Mouse (Mus musculus): ENCODE measurements around the gene Nsmce1. TPM values are rescaled to one million over a fixed set of nuclear protein-coding genes. Genes with fewer than 3 reads are reported as not detected.
A peak's percentile ranks its signal among the peaks of the same experiment; 100 is the strongest.
"Not testable (repeated sequence)": the region's sequence is repeated elsewhere in the genome, so short reads cannot be mapped to it uniquely, and the experiment has no call there.

The Nsmce1 gene
- polyA plus RNA-seq, 1 experiment from 2014 or later, result 157 TPM

GRCm38 (mm10) chr7:125462200-125462599, 29.2 kb downstream of the Nsmce1 start:
- Histone ChIP-seq H3K27me3 (no peaks in the 10 kb centered on the region), H3K9ac (no peak overlapping the region), H3K4me2 (no peak overlapping the region), H3K27ac (no peak overlapping the region), H3K9me3 (no peaks in the 10 kb centered on the region), H3K36me3 (peaks cover 20% of the 10 kb centered on the region), H3K4me1 (no peaks in the 10 kb centered on the region), H3K4me3 (no peak overlapping the region)
- WGBS, result 67% methylated on average over 2 of the region's 2 CpGs
- ATAC-seq (ENCODE audit: borderline replicate concordance, extremely low read depth, low FRiP score, low TSS enrichment), result no peak

- H3K4me2 ChIP-seq, result no peak overlapping the region
- peaks cover 29% of the 10 kb centered on the region for H3K4me1 ChIP-seq
- no peak for ATAC-seq (ENCODE audit: borderline replicate concordance, extremely low read depth, low FRiP score, low TSS enrichment)
- no peak overlapping the region for H3K9ac ChIP-seq
- no peaks in the 10 kb centered on the region for H3K27me3 ChIP-seq
- WGBS, result 94% methylated on average over 4 of the region's 4 CpGs
- no peaks in the 10 kb centered on the region for H3K9me3 ChIP-seq
- no peak overlapping the region for H3K27ac ChIP-seq
- H3K4me3 ChIP-seq, result no peak overlapping the region
- H3K36me3 ChIP-seq, result 0 out of 2 replicates have a peak, but pooled peaks cover 9% of the 10 kb centered on the region
Observed at GRCm38 (mm10) chr7:125453671-125454070, 37.7 kb downstream of the Nsmce1 start.

GRCm38 (mm10) chr7:125451078-125451477, 40.3 kb downstream of the Nsmce1 start:
- Histone ChIP-seq H3K4me3 (no peak overlapping the region), H3K9ac (no peak overlapping the region), H3K27ac (peak overlapping the region; percentile 64), H3K4me1 (peaks cover 33% of the 10 kb centered on the region), H3K9me3 (no peaks in the 10 kb centered on the region), H3K4me2 (no peak overlapping the region), H3K36me3 (0 out of 2 replicates have a peak, but pooled peaks cover 5% of the 10 kb centered on the region), H3K27me3 (no peaks in the 10 kb centered on the region)
- ATAC-seq (ENCODE audit: borderline replicate concordance, extremely low read depth, low FRiP score, low TSS enrichment), result peak; percentile 55
- 44% methylated on average over 2 of the region's 2 CpGs for WGBS

GRCm38 (mm10) chr7:125450678-125451077, 40.7 kb downstream of the Nsmce1 start:
- no peak overlapping the region for H3K4me2 ChIP-seq
- H3K9ac ChIP-seq, result no peak overlapping the region
- peaks cover 37% of the 10 kb centered on the region for H3K4me1 ChIP-seq
- H3K27ac ChIP-seq, result peak overlapping the region; percentile 64
- peak; percentile 83 for ATAC-seq (ENCODE audit: borderline replicate concordance, extremely low read depth, low FRiP score, low TSS enrichment)
- H3K9me3 ChIP-seq, result no peaks in the 10 kb centered on the region
- WGBS, result 63% methylated on average over 1 of the region's 1 CpGs
- no peak overlapping the region for H3K4me3 ChIP-seq
- no peaks in the 10 kb centered on the region for H3K27me3 ChIP-seq
- 0 out of 2 replicates have a peak, but pooled peaks cover 5% of the 10 kb centered on the region for H3K36me3 ChIP-seq

- peak; percentile 95 for ATAC-seq (ENCODE audit: borderline replicate concordance, extremely low read depth, low FRiP score, low TSS enrichment)
- Histone ChIP-seq H3K9me3 (no peaks in the 10 kb centered on the region), H3K9ac (peak within 1 kb of the TSS; percentile 72), H3K27me3 (no peaks in the 10 kb centered on the region), H3K36me3 (no peaks in the 10 kb centered on the region), H3K4me2 (peak within 1 kb of the TSS; percentile 76), H3K4me3 (peak within 1 kb of the TSS; percentile 61), H3K27ac (peak within 1 kb of the TSS; percentile 98), H3K4me1 (peaks cover 34% of the 10 kb centered on the region)
- WGBS, result 3% methylated on average over 61 of the region's 61 CpGs
Observed at GRCm38 (mm10) chr7:125444464-125445401, 46.7 kb downstream of the Nsmce1 start, which contains the start of gene Kdm8. Kdm8 (plus strand) TSS chr7:125444676.

GRCm38 (mm10) chr7:125444076-125444463, 47.3 kb downstream of the Nsmce1 start:
- Histone ChIP-seq H3K9me3 (no peaks in the 10 kb centered on the region), H3K4me3 (peak overlapping the region; percentile 61), H3K36me3 (no peaks in the 10 kb centered on the region), H3K27ac (peak overlapping the region; percentile 98), H3K4me1 (peaks cover 28% of the 10 kb centered on the region), H3K9ac (peak overlapping the region; percentile 72), H3K27me3 (no peaks in the 10 kb centered on the region), H3K4me2 (peak overlapping the region; percentile 76)
- no peak; the same call in 1 of the 2 replicates for ATAC-seq (ENCODE audit: borderline replicate concordance, extremely low read depth, low FRiP score, low TSS enrichment)
- WGBS, result 13% methylated on average over 10 of the region's 10 CpGs

GRCm38 (mm10) chr7:125442323-125442722, 49.1 kb downstream of the Nsmce1 start:
- no peak for ATAC-seq (ENCODE audit: borderline replicate concordance, extremely low read depth, low FRiP score, low TSS enrichment)

GRCm38 (mm10) chr7:125434666-125435290, 56.6 kb downstream of the Nsmce1 start:
- peak overlapping the region; percentile 16; the same call in 1 of the 2 replicates for H3K9ac ChIP-seq
- no peak; the same call in 1 of the 2 replicates for ATAC-seq (ENCODE audit: borderline replicate concordance, extremely low read depth, low FRiP score, low TSS enrichment)
- H3K4me3 ChIP-seq, result no peak overlapping the region
- H3K9me3 ChIP-seq, result no peaks in the 10 kb centered on the region
- WGBS, result 29% methylated on average over 8 of the region's 8 CpGs
- no peak overlapping the region for H3K4me2 ChIP-seq
- H3K27ac ChIP-seq, result peak overlapping the region; percentile 67
- no peaks in the 10 kb centered on the region for H3K27me3 ChIP-seq
- no peaks in the 10 kb centered on the region for H3K36me3 ChIP-seq
- H3K4me1 ChIP-seq, result peaks cover 18% of the 10 kb centered on the region

More at GRCm38 (mm10) chr7:125442323-125442722, 49.1 kb downstream of the Nsmce1 start:
- H3K36me3 ChIP-seq, result no peaks in the 10 kb centered on the region
- no peak overlapping the region for H3K9ac ChIP-seq
- H3K27me3 ChIP-seq, result no peaks in the 10 kb centered on the region
- 46% methylated on average over 4 of the region's 4 CpGs for WGBS
- no peak overlapping the region for H3K4me3 ChIP-seq
- peaks cover 21% of the 10 kb centered on the region for H3K4me1 ChIP-seq
- H3K9me3 ChIP-seq, result no peaks in the 10 kb centered on the region
- H3K4me2 ChIP-seq, result no peak overlapping the region
- H3K27ac ChIP-seq, result peak overlapping the region; percentile 56; the same call in 1 of the 2 replicates

- no peaks in the 10 kb centered on the region for H3K27me3 ChIP-seq
- no peak overlapping the region for H3K9ac ChIP-seq
- peaks cover 18% of the 10 kb centered on the region for H3K4me1 ChIP-seq
- H3K27ac ChIP-seq, result no peak overlapping the region
- no peaks in the 10 kb centered on the region for H3K36me3 ChIP-seq
- no peak overlapping the region for H3K4me2 ChIP-seq
- H3K9me3 ChIP-seq, result no peaks in the 10 kb centered on the region
- ATAC-seq (ENCODE audit: borderline replicate concordance, extremely low read depth, low FRiP score, low TSS enrichment), result no peak
- H3K4me3 ChIP-seq, result no peak overlapping the region
- 83% methylated on average over 3 of the region's 3 CpGs for WGBS
Observed at GRCm38 (mm10) chr7:125433874-125434273, 57.5 kb downstream of the Nsmce1 start.

GRCm38 (mm10) chr7:125430170-125430842, 61.1 kb downstream of the Nsmce1 start:
- Histone ChIP-seq H3K27me3 (no peaks in the 10 kb centered on the region), H3K9me3 (no peaks in the 10 kb centered on the region), H3K4me2 (no peak overlapping the region), H3K36me3 (no peaks in the 10 kb centered on the region), H3K27ac (0 out of 2 replicates have a peak overlapping the region, but pooled peaks have one; percentile 15), H3K9ac (no peak overlapping the region), H3K4me3 (no peak overlapping the region), H3K4me1 (peaks cover 24% of the 10 kb centered on the region)
- WGBS, result 41% methylated on average over 7 of the region's 7 CpGs
- peak; percentile 47; the same call in 1 of the 2 replicates for ATAC-seq (ENCODE audit: borderline replicate concordance, extremely low read depth, low FRiP score, low TSS enrichment)

- H3K4me2 ChIP-seq; ATAC-seq (ENCODE audit: borderline replicate concordance, extremely low read depth, low FRiP score, low TSS enrichment); H3K4me3 ChIP-seq; H3K36me3 ChIP-seq; H3K27me3 ChIP-seq; H3K9ac ChIP-seq; H3K9me3 ChIP-seq; H3K27ac ChIP-seq: not testable (repeated sequence)
- WGBS, result 58% methylated on average over 5 of the region's 5 CpGs
- peaks cover 12% of the 10 kb centered on the region; the same call in 1 of the 2 replicates for H3K4me1 ChIP-seq
Observed at GRCm38 (mm10) chr7:125428816-125429500, 62.4 kb downstream of the Nsmce1 start.

Data from lung, embryonic 15.5 days (tissue).